Mouse (Mus musculus): ENCODE results near the gene Card10. TPM values are rescaled to one million over a fixed set of nuclear protein-coding genes. Genes with fewer than 3 reads are reported as not detected.
"Not testable (repeated sequence)": the region's sequence is repeated elsewhere in the genome, so short reads cannot be mapped to it uniquely, and the experiment has no call there.

The Card10 gene
- polyA plus RNA-seq (2017; shearing (Covaris generic)), result under 1 TPM; 0.15 to 0.26 (median 0.19) TPM

DNA sequence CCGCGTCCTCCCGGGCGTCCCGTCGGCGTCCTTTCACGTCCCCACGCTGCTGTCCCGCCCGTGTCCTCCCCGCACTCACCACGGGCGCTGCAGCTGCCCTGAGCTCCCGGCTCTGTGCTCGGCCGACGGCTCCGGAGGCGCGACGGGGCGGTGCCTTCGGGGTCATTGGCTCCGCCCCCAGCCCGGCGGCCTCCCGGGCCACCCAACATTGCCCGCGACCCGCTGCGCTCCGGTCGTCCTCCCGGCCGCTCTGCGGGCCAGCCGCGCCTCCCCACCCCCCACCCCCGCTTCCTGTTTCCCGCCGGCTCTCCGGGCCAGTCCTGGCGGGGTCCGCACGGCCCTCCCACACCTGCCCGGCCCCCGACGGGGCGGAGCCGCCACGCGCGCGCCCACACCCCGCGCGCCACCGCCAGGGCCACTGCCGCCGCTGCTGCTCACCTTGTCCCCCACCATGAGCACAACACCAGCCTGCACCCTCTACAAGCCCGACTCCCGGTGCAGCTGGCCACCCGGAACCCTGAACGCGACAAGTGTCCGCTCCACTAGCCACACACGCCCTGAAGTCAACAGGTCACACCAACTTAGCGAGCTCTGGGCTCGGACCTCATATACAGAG lies at the start of gene Card10:
Gene Card10, minus strand, starts transcription at position 267 of the 616 bp plus-strand sequence.
- peak; percentile 67 for ATAC-seq

DNA sequence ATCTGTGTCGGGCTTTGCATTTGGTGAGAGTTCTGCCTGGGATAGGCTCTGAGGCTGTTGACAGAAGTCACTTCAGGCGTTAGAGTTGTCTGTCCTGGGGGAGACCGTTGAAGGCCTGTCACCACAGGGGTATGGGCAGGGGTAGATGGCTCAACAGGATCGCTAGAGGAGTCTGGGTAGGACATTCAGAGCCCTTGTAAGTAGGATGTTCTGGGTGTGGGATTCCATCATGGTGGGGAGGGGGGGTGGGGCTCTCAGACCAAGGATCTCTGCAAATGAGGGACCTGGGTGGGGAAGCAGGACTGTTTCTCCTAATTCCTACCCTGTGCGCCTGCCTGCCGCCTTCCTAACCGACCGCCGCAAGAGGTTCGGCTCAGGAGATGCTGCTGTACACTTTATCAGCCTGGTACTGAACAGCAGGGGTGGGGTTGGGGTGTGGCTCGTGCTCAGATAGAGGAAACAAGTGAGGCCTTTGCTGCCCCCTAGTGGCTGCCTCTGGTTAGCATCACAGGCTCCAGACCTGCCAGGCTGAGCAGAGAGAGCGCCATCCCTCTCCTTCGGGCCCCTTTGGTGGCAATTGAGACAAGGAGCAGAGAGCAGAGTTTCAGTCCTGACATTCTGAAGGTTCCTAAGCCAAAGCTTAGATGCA lies 48.8 kb upstream of the Card10 start:
- ATAC-seq, result peak; percentile 86

DNA sequence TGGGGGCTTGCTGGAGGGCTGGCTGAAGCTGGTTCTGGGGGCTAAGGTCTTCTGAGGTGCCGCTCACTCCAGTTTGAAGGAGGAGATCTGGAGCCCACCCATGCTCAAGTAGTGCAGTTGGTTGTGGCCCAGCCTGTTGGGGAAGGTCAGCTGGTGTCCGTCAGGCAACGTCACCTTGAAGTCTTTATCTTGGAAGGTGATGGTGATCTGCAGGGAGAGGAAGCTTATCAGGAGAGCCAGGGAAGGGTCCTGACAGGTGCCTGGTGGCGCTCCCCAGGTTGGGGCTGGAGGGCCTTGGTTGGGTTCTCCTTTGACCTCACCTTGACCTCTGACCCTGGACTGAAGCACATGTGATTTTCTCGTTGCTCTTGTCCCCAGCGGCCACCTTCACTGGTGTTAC lies 48.1 kb upstream of the Card10 start:
- ATAC-seq, result no peak

DNA sequence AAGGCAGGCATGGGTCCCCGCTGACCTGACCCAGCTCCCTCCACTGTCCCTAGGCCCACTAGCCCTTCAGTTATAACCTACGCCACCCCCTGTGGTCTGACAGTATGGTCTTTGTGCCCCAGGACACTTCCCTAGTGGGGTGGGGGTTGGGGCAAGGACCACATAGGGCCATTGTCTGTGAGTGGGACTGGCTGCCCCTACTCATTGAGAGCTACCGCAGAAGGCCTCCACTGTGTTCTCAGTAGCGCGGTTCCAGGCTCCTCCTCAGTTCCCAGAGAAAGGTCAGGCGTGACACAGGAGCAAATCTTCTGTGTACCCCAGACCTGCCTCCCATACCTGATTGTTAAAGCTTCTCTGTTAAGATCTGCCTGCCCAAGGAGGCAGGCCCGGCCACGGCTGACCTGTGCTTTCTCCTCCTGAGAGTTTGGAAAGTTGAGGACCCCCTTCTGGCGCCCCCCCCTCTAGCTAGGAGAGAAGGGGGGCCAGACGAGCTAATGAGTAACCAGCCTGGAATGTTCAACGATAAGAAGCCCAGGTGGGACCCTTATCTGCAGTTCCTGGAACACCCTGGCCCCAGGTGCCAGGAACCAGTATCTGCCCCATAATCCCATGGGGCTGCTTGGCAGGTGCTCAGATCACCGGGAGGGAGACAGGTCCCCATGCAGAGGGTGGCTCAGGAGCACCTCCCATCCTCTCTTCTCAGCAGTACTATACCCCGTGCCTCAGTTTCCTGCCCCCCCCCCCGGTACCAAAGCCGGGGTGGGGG lies 47.4 kb upstream of the Card10 start:
- no peak for ATAC-seq

DNA sequence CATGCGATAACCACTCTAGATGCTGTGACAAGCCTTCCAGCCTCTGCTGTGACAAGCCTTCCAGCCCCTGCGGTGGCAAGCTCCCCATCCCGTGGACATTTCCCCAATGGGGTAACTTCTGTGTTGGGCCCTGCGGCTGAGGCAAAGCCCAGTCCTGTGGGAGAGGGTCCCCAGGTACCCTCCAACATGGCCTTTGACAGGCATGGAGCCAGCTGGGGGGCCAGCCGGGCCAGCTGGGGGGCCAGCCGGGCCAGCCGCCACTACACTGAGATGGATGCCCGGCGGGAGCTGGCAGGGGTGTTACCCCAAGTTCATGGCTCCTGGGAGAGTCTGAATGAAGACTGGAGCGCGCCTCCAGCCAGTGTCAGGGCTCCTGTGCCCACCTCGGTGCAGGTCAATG lies 46.6 kb upstream of the Card10 start:
- ATAC-seq, result no peak

DNA sequence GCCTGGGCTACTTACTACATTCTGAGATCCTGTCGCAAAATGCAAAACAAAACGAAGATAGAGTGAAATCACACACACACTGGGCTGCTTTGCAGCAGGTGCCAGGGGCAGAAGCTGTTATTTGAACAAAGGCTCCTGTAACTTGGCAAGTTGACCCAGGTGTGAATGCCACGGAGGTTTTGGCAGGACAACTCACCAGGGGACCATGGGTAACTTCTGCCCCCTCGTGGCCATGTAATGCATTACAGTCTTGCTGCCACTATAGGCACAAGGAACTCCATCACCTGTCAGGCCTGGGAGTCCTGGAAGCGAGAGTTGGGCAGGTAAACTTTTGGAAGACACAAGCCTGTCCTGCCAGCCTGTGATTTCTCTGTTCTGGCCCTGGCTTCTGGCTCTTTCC lies 45.6 kb upstream of the Card10 start:
- peak; percentile 54 for ATAC-seq

DNA sequence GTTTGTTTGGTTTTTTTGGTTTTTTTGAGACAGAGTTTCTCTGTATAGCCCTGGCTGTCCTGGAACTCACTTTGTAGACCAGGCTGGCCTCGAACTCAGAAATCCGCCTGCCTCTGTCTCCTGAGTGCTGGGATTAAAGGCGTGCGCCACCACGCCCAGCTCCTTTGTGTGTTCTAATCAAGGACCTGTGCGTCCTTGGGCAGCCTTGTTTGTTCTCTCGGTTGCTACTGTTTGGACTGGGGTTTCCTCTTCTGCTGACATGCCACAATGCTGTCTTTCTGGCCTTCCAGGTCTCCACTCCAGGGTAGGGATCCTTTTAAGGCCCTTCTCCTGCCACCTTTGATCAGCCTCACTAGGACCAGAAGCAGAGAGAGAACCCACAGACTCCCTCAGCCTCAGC lies 44.0 kb upstream of the Card10 start:
- ATAC-seq, result not testable (repeated sequence)

DNA sequence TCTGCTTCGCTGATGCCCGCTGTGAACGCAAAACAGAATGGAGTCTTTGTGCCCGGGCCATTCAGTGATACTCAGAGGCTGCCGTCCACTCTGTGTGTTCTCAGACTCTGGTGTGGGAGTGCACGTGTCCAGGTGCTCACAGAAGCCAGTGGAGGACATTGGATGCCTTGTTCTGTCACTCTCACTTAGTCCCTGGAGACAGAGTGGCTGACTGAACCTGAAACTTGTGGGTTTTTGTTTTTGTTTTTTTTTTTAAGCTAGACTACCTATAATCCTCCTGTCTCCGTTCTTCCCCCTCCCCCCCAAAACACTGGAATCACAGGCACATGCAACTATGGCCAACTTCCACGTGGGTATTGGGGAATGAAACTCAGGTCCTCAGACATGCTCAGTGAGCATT lies 43.5 kb upstream of the Card10 start:
- no peak for ATAC-seq

DNA sequence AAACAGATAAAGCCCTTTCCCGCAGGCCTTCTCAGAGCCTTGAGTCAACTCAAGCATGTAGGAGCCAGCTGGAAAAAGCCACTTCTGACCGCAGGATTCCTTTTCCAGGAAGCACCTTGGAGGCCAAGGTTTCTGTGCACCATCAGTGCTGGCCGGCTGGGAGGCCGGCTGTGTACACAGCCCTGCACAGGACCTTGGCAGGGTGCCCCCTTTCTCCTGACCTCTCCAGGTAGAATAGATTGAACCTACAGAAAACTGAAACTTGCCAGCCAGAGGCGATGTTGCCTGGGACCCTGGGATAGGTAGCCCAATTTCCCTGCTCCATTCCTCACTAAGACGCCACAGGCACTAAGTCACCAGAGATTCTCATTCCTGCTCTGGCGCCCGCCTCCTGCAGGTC lies 43.0 kb upstream of the Card10 start:
- ATAC-seq, result no peak

DNA sequence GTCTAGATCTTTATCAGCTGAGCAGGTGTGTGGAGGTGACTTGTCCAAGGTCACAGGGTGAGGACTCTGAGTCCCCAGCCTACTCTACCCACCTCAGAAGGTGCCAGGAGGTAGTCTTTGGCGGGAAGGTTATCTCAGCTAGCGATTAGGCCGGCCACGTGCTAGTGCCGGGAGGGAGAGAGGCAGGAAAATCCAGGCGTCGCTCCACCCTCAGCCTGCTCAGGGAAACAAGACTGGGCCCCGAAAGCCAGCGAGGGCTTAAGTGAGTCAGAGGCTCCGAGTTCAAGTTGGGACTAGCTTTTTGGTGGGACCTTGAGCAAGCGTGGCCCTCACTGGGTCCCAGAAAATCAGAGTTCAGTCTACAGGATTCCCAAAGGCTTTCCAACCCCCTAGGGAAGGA lies 42.5 kb upstream of the Card10 start:
- no peak for ATAC-seq

DNA sequence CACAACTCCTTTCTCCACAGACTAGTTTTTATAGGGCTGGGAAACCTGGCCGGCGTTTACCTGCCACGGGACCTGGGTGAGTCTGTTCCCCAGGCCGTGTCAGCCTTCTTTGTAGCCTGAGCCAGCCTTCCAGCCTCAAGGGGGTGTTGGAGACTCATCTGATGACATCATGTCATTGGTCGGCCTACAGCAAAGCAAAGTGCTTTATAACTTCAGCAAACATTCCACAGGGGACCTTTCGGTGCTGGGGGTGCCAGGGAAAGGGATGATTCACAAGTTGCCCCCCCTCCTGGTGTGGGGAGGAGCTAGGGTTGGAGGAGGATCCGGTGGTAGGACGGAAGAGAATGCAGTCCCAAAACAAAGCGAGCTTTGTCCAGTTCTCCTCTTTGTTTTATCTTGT lies 41.9 kb upstream of the Card10 start:
- no peak for ATAC-seq

DNA sequence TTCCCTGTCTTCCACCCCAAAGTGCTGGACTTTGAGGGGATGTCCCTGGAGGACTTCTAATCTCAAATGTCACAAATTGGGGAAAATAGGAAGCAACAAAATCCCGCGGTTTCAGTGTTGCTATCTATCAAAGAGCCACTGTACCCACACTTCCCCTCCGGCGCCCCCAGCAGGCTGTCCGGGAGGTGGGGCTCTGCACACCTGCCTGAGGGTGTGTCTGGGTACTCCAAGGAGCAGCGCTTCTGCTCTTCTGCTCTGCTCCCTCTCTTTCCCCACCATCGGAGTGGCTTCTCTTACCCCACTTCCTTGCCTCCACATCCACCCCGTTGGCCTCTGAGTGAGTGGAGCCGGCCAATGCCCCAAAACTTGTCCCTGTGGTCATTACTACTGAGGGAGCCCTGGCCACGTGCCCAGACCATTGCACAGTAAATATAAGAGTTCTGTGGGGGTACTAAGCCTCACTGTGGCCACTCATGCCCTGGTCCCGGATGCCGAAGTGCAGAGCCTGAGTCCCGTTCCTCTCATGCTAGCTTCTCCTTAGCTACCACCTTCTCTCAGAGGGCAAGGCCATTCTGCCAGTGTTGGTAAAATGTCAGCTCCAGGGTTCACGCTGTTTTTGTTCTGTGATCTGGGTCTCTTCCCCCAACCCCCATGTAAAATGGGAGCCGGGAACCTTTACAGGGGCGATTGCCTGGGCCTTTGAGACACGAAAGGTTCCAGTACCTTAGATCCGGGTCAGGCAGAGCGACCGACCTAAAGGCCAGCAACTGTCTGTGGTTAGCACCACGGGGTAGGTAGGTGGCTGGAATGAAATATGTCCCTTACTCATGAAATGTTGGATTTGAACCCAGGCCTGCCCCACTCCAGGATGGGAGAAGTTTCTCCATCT lies 41.0 kb upstream of the Card10 start:
- ATAC-seq, result no peak

DNA sequence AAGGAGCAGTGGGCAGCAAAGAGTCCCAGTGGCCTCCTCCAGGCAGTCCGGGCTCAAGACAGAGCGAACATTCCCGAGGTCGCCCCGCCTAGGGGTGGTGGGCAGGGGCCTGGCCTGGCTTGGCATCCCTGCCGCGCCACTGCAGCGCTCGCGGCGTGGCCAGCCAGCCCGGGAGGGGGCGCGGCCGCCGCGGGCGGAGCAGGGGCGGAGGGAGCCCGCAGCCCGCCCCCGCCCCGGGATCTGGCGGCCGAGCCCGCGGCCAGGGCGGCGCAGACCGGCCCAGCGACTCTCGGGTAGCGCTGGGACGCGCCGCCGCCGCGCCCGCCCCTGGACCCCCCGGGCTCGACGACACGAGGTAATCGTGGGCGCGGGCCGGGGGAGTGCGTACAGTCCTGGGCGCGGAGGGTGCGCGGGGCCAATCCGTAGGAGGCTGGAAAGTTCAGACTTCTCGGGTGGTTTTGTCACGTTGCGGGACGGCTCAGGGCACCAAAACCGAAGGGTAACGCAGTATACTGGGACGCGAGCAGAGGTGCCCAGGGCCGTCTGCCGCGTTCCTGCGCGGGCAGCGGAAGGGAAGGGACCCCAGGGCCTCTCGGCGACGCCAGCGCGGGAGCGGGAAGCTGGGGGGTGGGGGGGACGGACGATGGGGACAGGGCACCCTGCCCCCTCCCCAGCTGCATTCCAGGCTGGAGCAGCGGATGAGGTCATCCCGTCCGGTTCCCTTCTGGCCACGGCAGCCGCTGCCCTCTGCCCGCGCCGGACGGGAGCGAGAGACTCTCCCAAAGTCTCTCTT lies 39.7 kb upstream of the Card10 start, which contains the start of gene Cdc42ep1:
Gene Cdc42ep1, plus strand, starts transcription at position 254 of the 793 bp plus-strand sequence.
- peak; percentile 28 for ATAC-seq

DNA sequence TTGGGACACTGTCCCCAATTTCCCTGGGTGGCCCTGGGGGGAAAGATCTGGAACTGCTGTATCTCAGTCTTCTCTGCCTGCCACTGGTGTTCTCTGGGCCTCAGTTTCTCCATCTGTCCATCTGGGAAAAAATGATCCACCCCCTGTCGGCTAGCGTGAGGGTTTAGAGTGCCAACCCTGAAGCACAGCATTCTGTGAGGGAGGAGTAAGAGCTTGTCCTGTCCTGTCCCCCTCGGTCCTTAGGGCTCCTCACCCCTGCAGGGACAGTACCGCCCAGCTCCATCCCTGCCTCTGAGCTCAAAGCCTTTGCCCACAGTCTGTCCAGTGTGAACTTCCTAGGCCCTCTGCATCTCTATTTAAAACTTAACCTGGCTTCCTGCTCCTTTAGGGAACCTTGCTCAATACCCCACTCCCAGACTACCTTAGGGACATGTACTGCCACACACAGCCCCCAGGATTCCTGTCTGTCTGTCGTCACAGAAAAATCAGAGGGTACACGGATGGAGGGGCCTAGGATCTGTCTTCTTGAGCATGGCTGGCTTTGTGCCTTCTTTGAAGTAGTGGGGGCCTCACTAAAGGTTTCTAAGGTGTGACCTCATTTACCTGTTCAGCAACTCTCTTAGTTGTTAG lies 38.4 kb upstream of the Card10 start:
- no peak for ATAC-seq

DNA sequence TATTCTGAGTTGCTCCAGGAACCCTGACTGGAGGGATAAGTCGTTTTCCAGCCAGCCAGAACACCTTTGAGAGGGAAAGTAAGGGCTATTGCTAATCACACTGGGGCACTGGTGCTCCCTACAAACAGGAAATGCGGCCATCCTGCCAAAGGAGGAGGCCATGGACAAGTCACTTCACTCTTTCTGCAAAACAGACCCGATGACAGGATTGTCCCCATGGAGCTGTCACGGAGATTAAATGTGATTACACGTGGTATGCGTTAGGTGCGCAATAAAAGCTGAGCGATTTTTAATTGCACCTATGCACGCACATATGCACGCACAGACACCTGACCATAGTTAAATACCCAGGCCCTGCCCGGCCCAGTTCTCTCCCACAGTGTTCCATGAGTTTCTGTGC lies 37.9 kb upstream of the Card10 start:
- no peak for ATAC-seq

DNA sequence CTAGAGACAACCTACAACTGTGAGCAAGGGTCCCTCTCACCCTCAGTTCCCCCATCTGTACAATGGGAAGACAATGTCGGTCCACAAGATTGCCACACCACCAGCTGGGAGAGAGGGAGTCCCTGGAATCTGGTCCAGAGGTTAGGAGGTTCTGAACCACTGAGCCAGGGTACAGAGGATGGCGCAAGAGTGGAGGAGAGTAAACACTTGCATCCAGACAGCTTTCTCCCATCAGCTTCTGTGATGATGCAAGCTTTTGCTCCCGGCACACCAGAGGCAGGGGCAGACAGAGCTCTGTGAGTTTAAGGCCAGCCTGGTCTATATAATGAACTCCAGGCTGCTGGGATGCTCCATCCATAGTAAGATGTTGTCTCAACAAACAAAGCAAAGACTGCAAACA lies 37.4 kb upstream of the Card10 start:
- ATAC-seq, result no peak

DNA sequence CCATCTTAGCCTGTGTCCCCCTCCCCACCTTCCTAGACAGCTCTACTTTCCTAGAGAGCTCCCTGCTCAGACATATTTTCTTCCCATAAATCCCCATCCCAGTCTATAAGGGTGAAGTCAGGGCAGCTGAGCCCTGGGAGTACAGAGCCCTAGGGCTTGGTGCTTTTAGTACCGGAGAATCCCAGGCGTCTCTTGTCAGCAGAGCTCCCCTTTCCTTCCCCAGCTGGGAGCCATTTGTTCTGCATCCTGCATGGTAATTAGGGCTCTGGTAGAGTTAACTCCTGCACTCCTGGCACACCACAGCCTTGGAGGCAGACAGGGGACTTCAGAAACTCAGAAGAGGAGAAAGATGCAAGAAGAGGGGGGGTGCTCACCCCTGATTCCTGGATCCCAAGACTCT lies 36.9 kb upstream of the Card10 start:
- ATAC-seq, result no peak

DNA sequence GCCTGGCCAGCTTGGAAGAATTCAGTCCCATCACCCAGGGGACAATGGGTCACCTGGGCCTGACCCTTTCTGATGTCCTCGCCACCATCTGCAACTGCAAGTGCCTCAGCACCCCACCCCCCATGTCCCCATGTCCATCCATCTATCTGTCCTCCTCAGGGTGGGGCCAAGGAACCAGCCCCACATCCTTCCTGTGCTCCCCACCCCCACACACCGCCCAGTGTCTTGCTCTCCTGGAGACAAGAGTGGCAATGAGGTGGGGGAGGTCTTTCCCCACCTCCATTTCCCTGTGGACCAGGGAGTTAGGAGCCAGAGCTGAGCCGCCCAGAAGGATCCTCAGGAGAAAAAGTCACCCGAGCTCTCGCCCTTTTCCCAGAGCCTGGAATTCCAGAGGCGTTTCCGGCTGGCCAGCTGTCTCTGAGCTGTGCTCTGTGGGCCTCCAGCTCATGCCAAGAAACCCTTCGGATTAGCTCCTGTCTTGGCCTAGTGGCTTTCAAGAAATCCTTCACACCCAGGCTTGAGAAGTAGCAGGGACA lies 33.3 kb upstream of the Card10 start:
- no peak for ATAC-seq

DNA sequence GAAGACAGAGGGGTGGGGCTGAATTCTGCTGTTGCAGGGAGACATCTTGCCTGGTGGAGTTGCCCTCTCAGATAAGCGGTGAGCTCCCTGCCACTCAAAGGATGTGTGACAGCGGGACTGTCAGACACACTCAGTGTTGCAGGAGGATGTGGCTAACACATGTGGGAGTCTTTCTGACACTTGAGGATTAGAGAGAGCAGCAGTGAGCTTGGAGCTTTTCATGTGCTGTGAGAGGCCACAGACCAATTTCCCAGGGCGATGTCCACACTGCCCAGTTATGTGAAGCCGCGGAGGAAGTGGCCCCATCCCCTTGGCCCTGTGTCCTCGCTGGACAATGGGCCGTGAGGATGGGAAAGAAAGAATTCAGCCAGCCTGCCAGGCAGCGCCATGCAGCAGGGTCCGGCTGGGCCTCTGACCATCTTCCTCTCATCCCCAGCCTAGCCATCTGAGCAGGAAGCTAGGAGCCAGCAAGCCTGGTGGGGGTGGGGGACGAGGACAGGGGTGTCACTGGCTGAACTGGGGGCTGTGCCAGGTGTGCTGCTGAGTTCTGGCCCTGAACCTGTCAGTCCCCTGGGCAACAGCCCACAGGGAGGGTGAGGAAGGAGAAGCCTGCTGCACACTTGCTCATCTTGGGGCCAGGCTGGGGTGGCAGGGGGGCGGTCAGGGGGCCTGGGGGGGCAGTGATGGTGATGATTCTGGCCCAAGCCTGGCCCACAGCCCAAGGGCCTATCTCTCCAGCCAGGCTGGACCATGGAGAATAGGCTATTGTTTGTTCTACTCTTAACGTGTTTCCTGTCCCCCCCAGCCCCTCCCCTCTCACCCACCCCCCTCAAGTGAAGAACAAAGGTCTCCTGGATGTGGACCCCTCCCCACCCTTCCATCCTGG lies 32.6 kb upstream of the Card10 start:
- peak; percentile 90 for ATAC-seq

All from inflammation-experienced regulatory T-cells, adult 6 months (primary cell).